Mouse (Mus musculus): ENCODE data around the gene Ptprt. TPM values are rescaled to one million over a fixed set of nuclear protein-coding genes. Genes with fewer than 3 reads are reported as not detected.

The Ptprt gene
- total and polyA plus RNA-seq, 3 experiments = 0.76 TPM; not detected in 2

- Histone ChIP-seq H3K4me1 (ENCODE audit: control insufficient read depth in 1 of 2, insufficient read depth in 2 of 2) (no peaks in the 10 kb centered on the region), H3K27ac (ENCODE audit: insufficient read depth, low read depth) (no peak overlapping the region), H3K4me3 (replicated peaks in 1 of 3; ENCODE audit: low read depth in 2 of 3, low read length in 2 of 3, poor library complexity in 1 of 3) (no peak overlapping the region), H3K9ac (ENCODE audit: insufficient read depth, low read depth) (no peak overlapping the region), H3K79me2 (replicated peaks; ENCODE audit: control insufficient read depth, extremely low read depth, insufficient read depth, poor library complexity, severe bottlenecking) (no peaks in the 10 kb centered on the region), H3K4me2 (ENCODE audit: insufficient read depth, low read depth, poor library complexity, severe bottlenecking) (no peak overlapping the region), H3K36me3 (replicated peaks in 1 of 2; ENCODE audit: control insufficient read depth in 1 of 2, insufficient read depth in 1 of 2, low read length in 1 of 2) (no peaks in the 10 kb centered on the region), H3K27me3 (replicated peaks) (no peaks in the 10 kb centered on the region), H3K9me3 (replicated peaks; ENCODE audit: low read length) (peaks cover 68% of the 10 kb centered on the region)
- TF ChIP-seq NRF1 (IDR thresholded peaks at IDR 0.05; ENCODE audit: low read depth, low read length) = no peak
- TF ChIP-seq CTCF (conservative IDR thresholded peaks at IDR 0.05 in 1 of 2, IDR thresholded peaks at IDR 0.05 in 1 of 2; ENCODE audit: low read depth in 2 of 2, low read length in 2 of 2) = no peak
- TF ChIP-seq ELF1 (IDR thresholded peaks at IDR 0.05; ENCODE audit: low read depth, low read length) = no peak
- no peak for TF ChIP-seq MYC (IDR thresholded peaks at IDR 0.05; ENCODE audit: low read depth, low read length)
- no peak for TF ChIP-seq ZKSCAN1 (IDR thresholded peaks at IDR 0.05; ENCODE audit: borderline replicate concordance, low read depth, low read length)
- TF ChIP-seq POLR2A (IDR thresholded peaks at IDR 0.05; ENCODE audit: low read depth, low read length) = no peak
- TF ChIP-seq BHLHE40 (IDR thresholded peaks at IDR 0.05; ENCODE audit: low read depth, low read length) = no peak
- TF ChIP-seq EP300 (IDR thresholded peaks at IDR 0.05; ENCODE audit: low read length) = no peak
- no peak for TF ChIP-seq USF2 (conservative IDR thresholded peaks at IDR 0.05; ENCODE audit: low read depth, low read length)
- no peak for TF ChIP-seq RCOR1 (conservative IDR thresholded peaks at IDR 0.05; ENCODE audit: low read depth, low read length)
- no peak for TF ChIP-seq TCF12 (IDR thresholded peaks at IDR 0.05; ENCODE audit: low read depth, low read length)
- no peak for TF ChIP-seq MAFK (IDR thresholded peaks at IDR 0.05; ENCODE audit: insufficient replicate concordance, low read length)
- no peak for TF ChIP-seq E2F4 (IDR thresholded peaks at IDR 0.05; ENCODE audit: insufficient replicate concordance, low read depth, low read length)
- no peak for TF ChIP-seq CHD1 (IDR thresholded peaks at IDR 0.05; ENCODE audit: low read depth, low read length)
- no peak for TF ChIP-seq IRF4 (IDR thresholded peaks at IDR 0.05; ENCODE audit: low read depth, low read length)
- TF ChIP-seq SIN3A (IDR thresholded peaks at IDR 0.05; ENCODE audit: low read length) = no peak
- no peak for TF ChIP-seq CHD2 (IDR thresholded peaks at IDR 0.05; ENCODE audit: low read length)
- TF ChIP-seq KAT2A (IDR thresholded peaks at IDR 0.05; ENCODE audit: insufficient replicate concordance, low read length) = no peak
- dilution Hi-C loops (cut with MboI; ENCODE audit: extremely low pct_ligation_motif_present, extremely low pct_unique_long_range_greater_than_20kb, low sequenced_read_pairs) (no loop called here), in situ Hi-C loops (cut with MboI; ENCODE audit: low pct_ligation_motif_present, low pct_unique_long_range_greater_than_20kb, low sequenced_read_pairs) (no loop called here)
- no peak for DNase-seq (ENCODE audit: extremely low read depth)
These were observed 956.1 kb downstream of the Ptprt start for GRCm38 (mm10) chr2:161704811-161705210.

- TF ChIP-seq CTCF (conservative IDR thresholded peaks at IDR 0.05 in 1 of 2, IDR thresholded peaks at IDR 0.05 in 1 of 2; ENCODE audit: low read depth in 2 of 2, low read length in 2 of 2) (no peak), TCF12 (IDR thresholded peaks at IDR 0.05; ENCODE audit: low read depth, low read length) (no peak), CHD2 (IDR thresholded peaks at IDR 0.05; ENCODE audit: low read length) (no peak)
- H3K9ac ChIP-seq (ENCODE audit: insufficient read depth, low read depth) = no peak overlapping the region
- in situ Hi-C loops (cut with MboI; ENCODE audit: low pct_ligation_motif_present, low pct_unique_long_range_greater_than_20kb, low sequenced_read_pairs) = no loop called here
- peaks cover 67% of the 10 kb centered on the region for H3K9me3 ChIP-seq (replicated peaks; ENCODE audit: low read length)
- no peaks in the 10 kb centered on the region for H3K4me1 ChIP-seq (ENCODE audit: control insufficient read depth in 1 of 2, insufficient read depth in 2 of 2)
- no peak overlapping the region for H3K4me3 ChIP-seq (replicated peaks in 1 of 3; ENCODE audit: low read depth in 2 of 3, low read length in 2 of 3, poor library complexity in 1 of 3)
- dilution Hi-C loops (cut with MboI; ENCODE audit: extremely low pct_ligation_motif_present, extremely low pct_unique_long_range_greater_than_20kb, low sequenced_read_pairs) = no loop called here
- no peak overlapping the region for H3K27ac ChIP-seq (ENCODE audit: insufficient read depth, low read depth)
- H3K4me2 ChIP-seq (ENCODE audit: insufficient read depth, low read depth, poor library complexity, severe bottlenecking) = no peak overlapping the region
- no peaks in the 10 kb centered on the region for H3K27me3 ChIP-seq (replicated peaks)
- no peak for DNase-seq (ENCODE audit: extremely low read depth)
- no peaks in the 10 kb centered on the region for H3K36me3 ChIP-seq (replicated peaks in 1 of 2; ENCODE audit: control insufficient read depth in 1 of 2, insufficient read depth in 1 of 2, low read length in 1 of 2)
- H3K79me2 ChIP-seq (replicated peaks; ENCODE audit: control insufficient read depth, extremely low read depth, insufficient read depth, poor library complexity, severe bottlenecking) = no peaks in the 10 kb centered on the region
These were observed 956.5 kb downstream of the Ptprt start for GRCm38 (mm10) chr2:161704410-161704809.

Measured in CH12.LX (cell line).